Mouse (Mus musculus) bone marrow, adult 2 months (tissue): ENCODE measurements around the gene Pigz. TPM values are rescaled to one million over a fixed set of nuclear protein-coding genes. Genes with fewer than 3 reads are reported as not detected.
"Not testable (repeated sequence)": the region's sequence is repeated elsewhere in the genome, so short reads cannot be mapped to it uniquely, and the experiment has no call there.

Source experiments
- H3K27ac ChIP-seq: fragments of 200-500 bp; 2 replicates; pipeline ENCODE4 v1.5.1; 2012; ENCODE audit warnings: low read depth, mild to moderate bottlenecking, control low read depth, inconsistent platforms, low read length; ENCODE audit not compliant: control insufficient read depth, poor library complexity, insufficient read depth
- H3K4me1 ChIP-seq: fragments of 200-500 bp; 2 replicates; pipeline ENCODE4 v1.6.1; 2011; ENCODE audit warnings: low read length; ENCODE audit not compliant: control insufficient read depth, insufficient read depth
- H3K4me3 ChIP-seq: fragments of 200-500 bp; replicated peaks from 2 replicates; pipeline ENCODE3; 2011; ENCODE audit warnings: mild to moderate bottlenecking, low read depth, low read length, control low read depth; ENCODE audit not compliant: control insufficient read depth
- CTCF ChIP-seq: fragments of 200-500 bp; IDR thresholded peaks from 2 replicates; pipeline ENCODE4 v1.5.1; 2011; ENCODE audit warnings: low read length, control low read depth; ENCODE audit not compliant: control insufficient read depth, insufficient read depth
- POLR2A ChIP-seq: fragments of 200-500 bp; IDR thresholded peaks from 2 replicates; pipeline ENCODE4 v1.6.1; 2011; ENCODE audit warnings: low read depth, mild to moderate bottlenecking, control low read depth, low read length, borderline replicate concordance; ENCODE audit not compliant: control insufficient read depth
- WGBS: fragments of 180-500 bp; shearing (Covaris S2); methylation state at CpG from one replicate; pipeline ENCODE4 v1.1.7; 2018; 5-methylcytosine and 5-hydroxymethylcytosine counted together
- polyA plus RNA-seq: library from polyadenylated mRNA; stranded (reverse); fragments of >200 nt; gene quantifications from 2 replicates; pipeline ENCODE4 v1.2.4, GENCODE M21; 2011; ENCODE audit warnings: low replicate concordance; ENCODE audit not compliant: missing spikeins, insufficient read depth, insufficient read length

Pigz gene
- polyA plus RNA-seq, 1 experiment, result 6.2 TPM

- no peak for TF ChIP-seq POLR2A
- Histone ChIP-seq H3K4me1 (no peaks in the 10 kb centered on the region; the same call in none of the 2 replicates), H3K4me3 (no peak overlapping the region), H3K27ac (no peak overlapping the region)
- 82% methylated on average over 4 of the region's 4 CpGs for WGBS
Measured at GRCm38 (mm10) chr16:31936568-31936967, 2.9 kb downstream of the Pigz start.

DNA sequence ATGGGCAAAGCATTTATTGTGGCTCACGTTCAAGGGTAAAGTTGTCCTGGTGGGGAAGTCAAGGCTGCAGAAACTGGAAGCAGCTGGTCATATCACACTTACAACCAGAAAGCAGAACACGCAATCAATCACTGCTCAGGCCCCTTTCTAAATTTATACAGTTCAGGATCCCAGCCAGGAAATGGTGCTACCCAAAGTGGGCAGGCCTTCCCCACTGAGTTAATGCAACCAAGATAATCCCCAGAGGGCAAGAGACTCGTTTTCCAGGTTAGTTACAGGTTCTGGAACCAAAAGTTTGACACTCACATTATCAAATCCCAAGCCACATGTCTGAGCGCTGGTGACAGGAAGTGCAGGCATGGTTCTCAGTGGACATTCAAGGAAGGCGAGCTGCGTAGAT, 5.2 kb downstream of the Pigz start:
- H3K27ac ChIP-seq, result no peak overlapping the region
- no peak overlapping the region for H3K4me3 ChIP-seq
- H3K4me1 ChIP-seq, result no peaks in the 10 kb centered on the region; the same call in 1 of the 2 replicates
- no peak for TF ChIP-seq CTCF
- no peak for TF ChIP-seq POLR2A
- WGBS, result 33% methylated on average over 6 of the region's 6 CpGs

DNA sequence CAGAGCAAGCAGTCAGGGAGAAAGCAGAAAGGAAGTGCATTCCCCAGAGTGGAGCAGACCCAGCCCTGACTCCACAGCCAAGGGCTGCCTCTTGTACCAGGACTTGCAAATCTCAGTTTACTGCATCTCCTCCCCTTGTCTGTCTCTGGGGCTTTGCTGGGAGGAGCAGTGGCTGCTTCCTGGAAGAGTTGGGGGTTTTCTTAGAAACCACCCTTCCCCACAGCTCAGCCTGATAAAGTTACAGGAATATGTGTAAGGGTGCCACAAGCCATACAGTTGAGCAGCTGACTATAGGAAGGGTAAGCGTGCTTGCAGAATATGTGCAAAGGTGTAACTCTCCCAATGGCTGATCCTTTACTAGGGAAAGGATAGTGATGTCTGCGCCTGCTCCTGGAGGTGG, 6.9 kb downstream of the Pigz start:
- WGBS, result 73% methylated on average over 2 of the region's 2 CpGs
- TF ChIP-seq POLR2A, result no peak
- no peak for TF ChIP-seq CTCF
- H3K4me3 ChIP-seq, result no peak overlapping the region
- no peak overlapping the region for H3K27ac ChIP-seq
- H3K4me1 ChIP-seq, result no peaks in the 10 kb centered on the region

DNA sequence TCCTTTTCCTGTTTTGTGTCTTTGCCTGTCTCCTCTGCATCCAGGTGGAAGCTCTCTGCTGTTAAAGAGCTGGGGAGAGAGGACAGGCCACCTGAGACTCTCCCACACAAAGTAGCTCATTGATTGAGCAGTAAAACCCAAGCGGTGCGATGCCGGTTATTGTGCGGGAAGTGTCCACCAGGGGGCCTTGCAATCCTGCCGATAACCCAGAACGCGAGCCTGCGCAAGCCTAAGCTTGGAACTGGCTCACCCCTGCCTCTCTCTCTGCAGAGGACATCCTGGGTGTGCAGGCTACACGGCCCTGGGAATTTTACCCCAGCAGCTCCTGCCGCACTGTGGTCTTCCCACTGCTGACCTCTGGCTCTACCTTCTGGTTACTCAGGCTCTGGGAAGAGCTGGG, 10.3 kb downstream of the Pigz start:
- WGBS, result 7% methylated on average over 10 of the region's 10 CpGs
- no peak overlapping the region for H3K27ac ChIP-seq
- TF ChIP-seq POLR2A (no peak), CTCF (peak; percentile 85)
- H3K4me3 ChIP-seq, result no peak overlapping the region
- no peaks in the 10 kb centered on the region for H3K4me1 ChIP-seq

DNA sequence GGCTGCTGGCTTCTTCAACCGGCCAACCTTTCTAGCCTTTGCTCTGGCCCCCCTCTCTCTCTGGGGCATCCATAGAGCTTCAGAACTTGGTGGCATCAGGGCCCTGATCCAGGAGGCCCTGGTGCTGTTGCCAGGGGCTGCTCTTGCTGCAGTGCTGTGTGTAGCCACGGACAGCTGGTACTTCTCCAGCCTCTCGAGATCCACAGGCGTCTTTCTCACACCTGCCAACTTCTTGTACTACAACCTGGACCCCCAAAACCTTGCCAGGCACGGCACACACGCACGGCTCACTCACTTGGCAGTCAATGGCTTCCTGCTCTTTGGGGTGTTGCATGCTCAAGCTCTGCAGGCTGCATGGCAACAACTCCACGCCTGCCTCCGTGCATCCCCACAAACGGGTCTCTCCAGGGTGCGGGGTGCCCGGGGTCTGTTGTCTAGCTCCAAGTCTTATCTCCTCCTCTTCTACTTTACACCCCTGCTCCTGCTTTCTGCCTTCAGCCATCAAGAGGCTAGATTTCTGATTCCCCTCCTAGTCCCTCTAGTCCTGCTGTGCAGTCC, 11.1 kb downstream of the Pigz start:
- H3K4me1 ChIP-seq, result no peaks in the 10 kb centered on the region
- 84% methylated on average over 12 of the region's 12 CpGs for WGBS
- no peak for TF ChIP-seq CTCF
- TF ChIP-seq POLR2A, result no peak
- no peak overlapping the region for H3K27ac ChIP-seq
- no peak overlapping the region for H3K4me3 ChIP-seq

GRCm38 (mm10) chr16:31945372-31945771, 11.7 kb downstream of the Pigz start:
- TF ChIP-seq POLR2A (no peak), CTCF (no peak)
- WGBS, result 77% methylated on average over 6 of the region's 6 CpGs
- Histone ChIP-seq H3K4me1 (no peaks in the 10 kb centered on the region), H3K4me3 (no peak overlapping the region), H3K27ac (no peak overlapping the region)

- WGBS, result 71% methylated on average over 6 of the region's 6 CpGs
- not testable (repeated sequence) for H3K27ac ChIP-seq, H3K4me1 ChIP-seq, H3K4me3 ChIP-seq
Measured at GRCm38 (mm10) chr16:31945986-31946385, 12.3 kb downstream of the Pigz start.

DNA sequence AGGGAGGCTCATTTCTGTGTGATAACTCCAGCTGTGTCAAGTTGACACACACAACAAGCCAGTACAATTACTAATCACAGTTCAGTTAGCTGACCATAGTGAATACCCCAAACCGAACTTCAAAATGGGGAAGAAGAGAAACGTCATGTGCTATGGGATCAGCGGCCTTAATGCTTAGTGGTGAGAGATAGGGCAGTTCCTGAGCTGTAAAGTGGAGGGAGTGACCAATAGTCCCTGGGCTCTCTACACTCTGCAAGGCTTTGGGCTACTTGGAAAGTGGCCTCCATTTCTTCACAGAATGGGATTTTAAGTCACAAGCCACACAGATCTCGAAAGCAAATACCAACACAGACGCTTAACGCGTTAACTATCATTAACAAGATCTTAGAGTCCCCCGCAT, 13.7 kb downstream of the Pigz start:
- Histone ChIP-seq H3K4me3 (peak overlapping the region; percentile 3), H3K4me1 (no peaks in the 10 kb centered on the region), H3K27ac (no peak overlapping the region)
- TF ChIP-seq POLR2A, result no peak
- TF ChIP-seq CTCF, result no peak
- WGBS, result 5% methylated on average over 8 of the region's 8 CpGs

- peak overlapping the region; percentile 99 for H3K4me3 ChIP-seq
- H3K4me1 ChIP-seq, result no peaks in the 10 kb centered on the region
- TF ChIP-seq CTCF (no peak), POLR2A (no peak)
- WGBS, result under 1% methylated on average over 38 of the region's 38 CpGs
- H3K27ac ChIP-seq, result peak overlapping the region; percentile 90
Measured at GRCm38 (mm10) chr16:31947901-31948316, 14.3 kb downstream of the Pigz start.
